Mouse (Mus musculus): ENCODE results near the gene Pwwp2a. TPM values are rescaled to one million over a fixed set of nuclear protein-coding genes. Genes with fewer than 3 reads are reported as not detected.

Pwwp2a gene
- polyA plus RNA-seq, 2 experiments from 2014 or later = 23.8 to 34.8 TPM

DNA sequence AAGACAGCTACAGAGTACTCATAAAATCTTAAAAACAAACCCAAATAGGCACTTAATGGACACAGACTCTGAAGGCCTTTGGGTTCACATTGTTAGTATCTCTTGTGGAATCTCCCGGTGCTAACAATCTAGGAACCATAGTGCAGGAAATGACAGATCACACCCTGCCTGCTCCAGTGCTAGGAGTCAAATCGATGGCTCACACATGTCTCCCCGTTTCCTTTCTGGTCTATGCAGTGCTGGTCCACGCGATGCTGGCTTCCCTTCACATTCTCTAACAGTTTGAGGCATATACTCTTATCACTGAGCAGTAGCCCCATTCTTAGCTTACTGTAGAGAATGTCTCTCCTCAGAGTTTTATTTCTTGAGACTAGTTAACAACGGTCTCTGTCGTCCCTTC lies 46.0 kb downstream of the Pwwp2a start:
- ATAC-seq = peak; percentile 27

DNA sequence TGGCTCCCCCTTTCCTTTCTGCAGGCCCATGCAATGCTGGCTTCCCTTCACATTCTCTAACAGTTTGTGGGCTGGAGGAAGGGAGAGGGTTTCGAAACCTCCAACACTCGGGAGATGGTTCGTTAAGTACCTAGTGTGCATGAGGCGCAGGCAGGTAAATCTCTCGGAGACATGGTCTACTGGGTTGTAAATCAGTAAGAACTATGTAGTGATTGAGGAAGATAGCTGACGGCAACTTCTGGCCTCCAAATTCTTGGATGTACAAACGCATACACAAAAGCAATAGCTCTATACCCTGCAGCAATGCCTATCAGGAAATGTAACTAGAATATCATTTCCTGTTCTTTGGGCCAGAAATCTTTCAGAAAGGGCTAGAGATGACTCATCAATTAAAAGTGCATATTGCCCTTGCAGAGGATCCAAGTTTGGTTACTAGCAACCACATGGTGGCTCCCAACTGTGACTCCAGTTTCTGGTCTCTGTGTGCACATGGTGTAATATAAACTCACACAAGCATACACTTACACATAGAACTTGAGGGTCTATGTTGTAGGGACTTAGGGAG lies 47.0 kb downstream of the Pwwp2a start:
- peak; percentile 76 for ATAC-seq

DNA sequence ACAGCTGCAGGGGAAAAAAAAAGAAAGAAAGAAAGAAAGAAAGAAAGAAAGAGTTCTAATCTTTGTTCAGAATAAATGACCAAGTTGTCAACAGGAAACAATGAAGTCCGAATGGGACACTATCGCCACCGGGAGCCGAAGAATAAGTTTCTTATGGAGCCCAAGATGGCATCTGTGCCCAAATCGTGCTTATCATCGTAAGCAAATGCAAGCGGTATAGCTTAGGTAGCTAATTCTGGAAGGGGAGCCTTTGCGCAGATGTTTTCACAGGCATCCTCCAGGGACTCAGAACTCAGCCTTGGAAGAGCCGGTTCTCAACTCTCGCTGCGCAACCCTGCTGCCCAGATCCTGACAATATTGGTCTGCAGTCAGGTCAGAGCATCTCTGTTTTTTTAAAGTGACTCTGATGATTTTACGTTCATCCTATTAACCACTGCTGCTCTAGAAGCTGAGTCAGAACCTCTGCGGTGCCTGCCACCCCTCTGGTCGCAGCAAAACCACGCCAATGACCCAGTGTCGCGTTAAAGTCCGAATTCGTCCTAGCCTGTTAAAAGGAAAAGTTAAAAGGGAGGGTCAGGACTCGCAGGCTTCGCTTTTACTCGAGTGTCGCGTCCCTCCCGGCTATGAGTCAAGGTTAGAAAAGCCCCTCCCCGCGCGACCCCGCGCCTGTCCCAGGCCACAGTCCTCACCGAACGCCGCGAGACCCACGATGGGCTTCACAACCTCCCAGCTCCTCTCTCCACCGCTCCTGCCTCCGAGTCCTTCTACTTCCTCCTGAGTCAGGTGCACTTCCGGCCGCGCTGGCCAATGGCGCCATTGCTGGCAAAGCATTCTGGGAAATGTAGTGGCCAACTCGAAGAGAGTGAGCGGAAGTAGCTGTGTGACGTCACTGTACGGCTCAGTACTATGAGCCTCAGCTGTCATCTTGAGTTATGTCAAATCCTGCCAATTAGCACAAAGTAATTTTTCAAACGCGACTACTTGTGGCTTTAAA lies 65.7 kb downstream of the Pwwp2a start, which contains the start of gene Ttc1:
TSS of gene Ttc1 (minus strand) at position 776 of the 994 bp plus-strand sequence.
- ATAC-seq = peak; percentile 100

DNA sequence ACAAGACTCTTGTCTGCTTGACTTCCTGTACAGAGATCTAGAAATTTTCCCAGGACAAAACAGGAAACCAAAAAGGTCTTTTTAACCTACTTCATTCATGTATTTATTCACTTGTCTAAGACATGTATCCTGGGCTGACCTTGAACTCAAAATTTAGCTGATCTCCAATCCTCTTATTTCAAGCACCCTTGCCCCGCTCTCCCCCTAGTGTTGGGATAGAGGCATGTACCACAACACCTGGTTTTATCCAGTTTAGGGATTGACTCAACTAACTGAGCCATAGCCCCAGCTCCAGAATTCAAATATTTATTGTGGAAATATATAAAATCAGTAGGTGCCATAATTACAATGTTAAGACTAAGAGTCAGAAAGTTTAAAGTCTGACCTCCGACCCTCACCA lies 69.7 kb downstream of the Pwwp2a start:
- ATAC-seq = no peak

DNA sequence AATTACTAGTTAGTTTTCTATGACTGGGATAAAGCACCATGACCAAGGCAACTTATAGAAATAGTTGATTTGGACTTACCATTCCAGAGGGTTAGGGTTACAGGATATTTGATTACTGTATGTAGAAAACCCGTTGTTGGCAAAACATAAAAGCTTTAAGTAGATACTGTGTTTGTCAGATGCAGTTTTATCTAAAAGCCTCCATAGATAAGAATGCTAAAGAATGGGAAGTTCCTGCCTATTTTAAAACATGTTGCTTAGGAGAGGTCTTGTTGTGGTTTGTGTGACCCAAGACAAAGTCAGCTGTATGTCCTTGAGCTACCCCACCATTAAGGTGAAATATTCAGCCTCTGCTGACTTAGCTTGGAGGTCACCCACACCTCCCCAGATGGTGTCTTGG lies 72.8 kb downstream of the Pwwp2a start:
- ATAC-seq = no peak

DNA sequence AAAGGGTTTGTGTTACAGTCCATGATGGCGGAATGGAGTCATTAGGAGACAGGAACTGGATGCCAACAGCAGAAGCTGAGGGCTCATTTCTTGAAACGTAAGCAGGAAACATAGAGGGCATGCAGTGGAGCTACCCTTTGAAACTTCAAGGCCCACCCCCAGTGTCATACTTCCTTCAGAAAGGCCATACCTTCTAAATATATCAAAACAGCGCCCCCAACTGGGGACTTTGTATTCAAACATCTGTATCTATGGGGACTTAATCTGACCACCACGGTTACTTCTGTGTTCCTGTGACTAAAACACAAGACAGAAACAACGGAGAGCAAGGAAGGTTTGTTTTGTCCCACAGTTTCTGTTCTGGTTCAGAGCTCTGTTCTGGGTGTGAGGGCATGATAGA lies 73.6 kb downstream of the Pwwp2a start:
- ATAC-seq = no peak

DNA sequence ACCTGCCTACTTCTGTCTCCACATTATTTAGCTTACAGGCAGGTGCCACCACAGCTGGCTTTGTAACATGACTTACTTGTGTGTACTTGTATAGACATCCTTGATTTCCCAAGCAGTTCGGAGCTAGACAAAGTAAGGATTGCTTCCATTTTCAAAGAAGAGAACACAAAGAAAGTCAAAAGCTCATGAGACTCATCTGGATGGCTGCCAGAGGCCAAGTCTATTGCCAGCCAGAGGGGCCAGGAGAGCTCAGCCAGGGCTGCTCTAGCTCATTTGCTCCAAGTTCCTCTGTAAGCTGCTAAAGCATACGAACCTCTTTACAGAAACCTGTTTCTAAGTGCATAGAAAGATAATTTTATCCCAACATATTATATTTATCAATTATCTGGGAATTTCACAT lies 76.6 kb downstream of the Pwwp2a start:
- no peak for ATAC-seq

DNA sequence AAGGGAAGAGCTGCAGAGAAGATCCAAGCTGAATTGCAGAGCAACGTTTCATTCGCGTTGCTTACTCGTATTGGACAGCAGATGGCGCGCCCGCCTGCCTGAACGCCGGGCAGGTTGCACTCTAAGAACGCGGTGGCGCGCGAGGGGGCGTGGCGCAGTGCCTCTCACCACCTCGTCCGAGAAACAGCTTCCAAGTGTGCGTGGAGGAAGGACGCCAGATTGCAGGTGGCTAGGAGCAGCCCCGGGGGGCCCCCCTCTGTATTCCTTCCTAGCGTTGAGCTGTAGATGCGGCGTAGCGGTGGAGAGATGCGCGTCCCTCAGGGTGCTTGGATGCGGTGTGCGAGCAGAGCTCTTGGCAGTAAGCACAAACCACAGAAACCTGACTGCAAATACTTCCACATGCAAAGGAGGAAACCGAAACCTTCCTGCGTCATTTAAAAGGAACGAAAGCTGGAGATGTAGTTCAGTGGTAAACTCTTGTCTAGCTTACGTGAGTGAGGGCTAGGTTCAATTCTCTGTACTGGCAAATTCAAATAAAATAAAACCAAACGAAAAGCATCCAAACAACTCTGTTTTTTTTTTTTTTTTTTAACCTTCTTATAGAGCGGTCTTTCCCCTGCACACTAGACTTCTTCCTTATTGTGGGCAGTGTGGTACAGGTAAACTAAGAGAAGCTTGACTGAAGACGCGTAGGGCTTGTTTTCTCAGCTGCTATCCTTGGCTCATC lies 85.3 kb downstream of the Pwwp2a start:
- peak; percentile 92 for ATAC-seq

DNA sequence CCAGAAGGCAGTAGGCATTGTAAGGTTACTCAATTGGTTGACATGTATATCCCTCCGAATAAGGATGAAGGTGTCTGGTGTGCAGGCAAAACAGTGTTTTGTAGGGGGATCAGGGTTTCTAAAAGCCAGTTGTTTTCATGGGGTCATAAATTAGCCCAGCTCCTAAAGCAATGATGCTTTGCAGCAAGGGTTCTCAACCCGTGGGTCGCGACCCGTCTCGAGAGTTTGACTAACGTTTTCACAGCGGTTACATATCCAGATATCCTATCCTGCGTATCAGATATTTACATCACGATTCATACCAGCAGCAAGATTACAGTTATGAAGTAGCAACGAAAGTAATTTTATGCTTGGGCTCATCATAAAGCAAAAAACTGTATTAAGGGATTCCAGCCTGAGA lies 86.0 kb downstream of the Pwwp2a start:
- no peak for ATAC-seq

DNA sequence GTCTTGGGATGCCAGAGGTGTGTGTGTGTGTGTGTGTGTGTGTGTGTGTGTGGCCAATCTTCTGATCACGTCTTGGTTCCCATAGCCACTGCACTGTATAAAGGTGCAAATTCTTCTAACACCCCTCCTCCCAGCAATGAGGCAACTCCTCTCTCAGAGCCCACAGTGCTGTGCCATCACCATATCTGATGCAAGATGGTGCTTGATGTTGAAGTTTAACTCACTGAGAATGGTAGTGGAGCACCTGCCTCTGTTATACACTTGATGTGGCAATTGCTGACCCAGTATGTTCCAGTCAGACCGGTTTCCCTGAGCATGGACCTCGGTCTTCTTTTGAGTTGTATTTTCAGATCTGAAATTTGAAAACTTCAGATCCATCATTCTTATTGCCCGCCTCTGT lies 88.3 kb downstream of the Pwwp2a start:
- no peak for ATAC-seq

Other genes with a start within 250 kb of the Pwwp2a start
- 100 to 1,000 TPM; 103 to 115 TPM for gene Slu7, start 248.3 kb upstream of the Pwwp2a start, polyA plus RNA-seq (2017; shearing (Covaris generic))
- not detected for gene C1qtnf2, start 207.7 kb upstream of the Pwwp2a start, polyA plus RNA-seq (2017; shearing (Covaris generic))
- gene Ccnjl, start 153.2 kb upstream of the Pwwp2a start, polyA plus RNA-seq (2017; shearing (Covaris generic)) = under 1 TPM in 1 of 2 experiments, not detected in 1; 0.24 TPM
- gene 4933415A04Rik, start 95.0 kb upstream of the Pwwp2a start, polyA plus RNA-seq (2017; shearing (Covaris generic)) = not detected
- not detected for gene Fabp6, start 80.5 kb upstream of the Pwwp2a start, polyA plus RNA-seq (2017; shearing (Covaris generic))
- 100 to 1,000 TPM in 1 of 2 experiments, 10 to 100 TPM in 1; 99.4 to 106 TPM for gene Ttc1, start 66.0 kb downstream of the Pwwp2a start, polyA plus RNA-seq (2017; shearing (Covaris generic))
- not detected for gene Adra1b, start 219.2 kb downstream of the Pwwp2a start, polyA plus RNA-seq (2017; shearing (Covaris generic))